Mouse (Mus musculus): ENCODE data around the gene Rpl22. TPM values are rescaled to one million over a fixed set of nuclear protein-coding genes. Genes with fewer than 3 reads are reported as not detected.

The Rpl22 gene
- polyA plus RNA-seq, 1 experiment from 2014 or later: 174 TPM

GRCm38 (mm10) chr4:152317631-152318033, 7.9 kb upstream of the Rpl22 start:
- Histone ChIP-seq H3K27ac (replicated peaks; ENCODE audit: low read depth, low read length) (no peak overlapping the region), H3K4me3 (replicated peaks; ENCODE audit: low read depth, low read length) (no peak overlapping the region), H3K9me3 (ENCODE audit: control insufficient read depth, low read length) (no peaks in the 10 kb centered on the region), H3K4me1 (ENCODE audit: control insufficient read depth, insufficient read depth, low read length) (peaks cover 6% of the 10 kb centered on the region; the same call in 1 of the 2 replicates), H3K4me2 (ENCODE audit: low read length) (no peak overlapping the region), H3K36me3 (ENCODE audit: control insufficient read depth, insufficient read depth, low read length) (no peaks in the 10 kb centered on the region), H3K27me3 (ENCODE audit: control insufficient read depth, insufficient read depth, low read length) (peaks cover 64% of the 10 kb centered on the region), H3K9ac (replicated peaks; ENCODE audit: low read length) (no peak overlapping the region)
- WGBS: 91% methylated on average over 6 of the region's 6 CpGs
- ATAC-seq (ENCODE audit: low FRiP score, low TSS enrichment) (no peak), DNase-seq (no peak)

DNA sequence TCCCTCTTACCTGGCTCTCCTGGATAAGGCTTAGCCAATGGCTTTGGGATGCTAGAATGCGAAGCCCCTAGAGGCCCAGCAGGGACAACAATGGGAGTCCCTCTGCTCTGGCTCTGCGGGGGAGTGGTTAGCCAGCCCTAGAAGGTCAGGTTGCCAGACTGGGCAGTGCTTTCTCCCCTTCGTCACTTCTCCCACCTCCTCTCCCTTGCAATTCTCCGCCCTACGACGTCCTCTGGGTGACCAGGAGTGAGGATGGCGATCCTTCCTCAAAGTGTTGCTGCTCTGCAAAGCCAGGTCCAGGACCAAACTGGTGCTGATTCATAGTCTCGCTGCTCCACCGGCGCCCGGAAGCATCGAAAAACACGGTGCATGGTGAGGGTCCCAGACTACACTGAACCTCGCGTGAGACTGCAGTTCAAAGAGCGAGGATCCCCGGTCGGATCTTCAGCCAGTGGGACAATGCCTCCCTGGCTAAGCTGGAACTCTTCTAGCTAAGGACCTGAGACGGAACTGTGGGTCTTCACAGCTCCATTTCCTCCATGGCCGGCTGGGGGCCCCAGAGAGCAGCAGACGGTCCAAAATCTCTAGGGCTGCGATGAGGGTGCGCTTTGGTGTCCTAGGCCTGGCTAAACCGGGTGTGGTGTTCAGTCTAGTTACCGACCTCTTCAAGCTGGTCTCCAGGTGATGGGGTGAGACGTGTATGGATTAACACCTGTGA, 6.9 kb upstream of the Rpl22 start, which contains the start of gene Rnf207:
Gene Rnf207 (minus strand): TSS at position 477 of the 718 bp plus-strand sequence.
- no peak for ATAC-seq (ENCODE audit: low FRiP score, low TSS enrichment)
- Histone ChIP-seq H3K36me3 (ENCODE audit: control insufficient read depth, insufficient read depth, low read length) (no peaks in the 10 kb centered on the region), H3K4me2 (ENCODE audit: low read length) (peak within 1 kb of the TSS; percentile 38; the same call in 1 of the 2 replicates), H3K4me3 (replicated peaks; ENCODE audit: low read depth, low read length) (0 out of 2 replicates have a peak within 1 kb of the TSS, but pooled peaks have one; percentile 1), H3K27ac (replicated peaks; ENCODE audit: low read depth, low read length) (no peak within 1 kb of the TSS), H3K9me3 (ENCODE audit: control insufficient read depth, low read length) (no peaks in the 10 kb centered on the region), H3K27me3 (ENCODE audit: control insufficient read depth, insufficient read depth, low read length) (peaks cover 53% of the 10 kb centered on the region), H3K4me1 (ENCODE audit: control insufficient read depth, insufficient read depth, low read length) (peaks cover under 1% of the 10 kb centered on the region; the same call in 1 of the 2 replicates), H3K9ac (replicated peaks; ENCODE audit: low read length) (no peak within 1 kb of the TSS)
- 2% methylated on average over 26 of the region's 26 CpGs for WGBS
- DNase-seq: peak; percentile 60

GRCm38 (mm10) chr4:152321464-152321863, 4.1 kb upstream of the Rpl22 start:
- 55% methylated on average over 5 of the region's 5 CpGs for WGBS
- Histone ChIP-seq H3K4me1 (ENCODE audit: control insufficient read depth, insufficient read depth, low read length) (no peaks in the 10 kb centered on the region), H3K9me3 (ENCODE audit: control insufficient read depth, low read length) (no peaks in the 10 kb centered on the region), H3K4me3 (replicated peaks; ENCODE audit: low read depth, low read length) (no peak overlapping the region), H3K9ac (replicated peaks; ENCODE audit: low read length) (no peak overlapping the region), H3K4me2 (ENCODE audit: low read length) (no peak overlapping the region), H3K27me3 (ENCODE audit: control insufficient read depth, insufficient read depth, low read length) (peaks cover 25% of the 10 kb centered on the region), H3K27ac (replicated peaks; ENCODE audit: low read depth, low read length) (no peak overlapping the region), H3K36me3 (ENCODE audit: control insufficient read depth, insufficient read depth, low read length) (no peaks in the 10 kb centered on the region)
- ATAC-seq (ENCODE audit: low FRiP score, low TSS enrichment) (no peak), DNase-seq (no peak)

GRCm38 (mm10) chr4:152324641-152325562, 640 bp upstream of the Rpl22 start:
- 57% methylated on average over 16 of the region's 16 CpGs for WGBS
- peaks cover 13% of the 10 kb centered on the region for H3K36me3 ChIP-seq (ENCODE audit: control insufficient read depth, insufficient read depth, low read length)
- no peak; the same call in 1 of the 2 replicates for ATAC-seq (ENCODE audit: low FRiP score, low TSS enrichment)
- peak overlapping the region; percentile 32 for H3K4me2 ChIP-seq (ENCODE audit: low read length)
- peaks cover 8% of the 10 kb centered on the region for H3K4me1 ChIP-seq (ENCODE audit: control insufficient read depth, insufficient read depth, low read length)
- H3K27ac ChIP-seq (replicated peaks; ENCODE audit: low read depth, low read length): no peak overlapping the region
- peak overlapping the region; percentile 15 for H3K4me3 ChIP-seq (replicated peaks; ENCODE audit: low read depth, low read length)
- no peaks in the 10 kb centered on the region for H3K27me3 ChIP-seq (ENCODE audit: control insufficient read depth, insufficient read depth, low read length)
- H3K9me3 ChIP-seq (ENCODE audit: control insufficient read depth, low read length): no peaks in the 10 kb centered on the region
- no peak for DNase-seq
- H3K9ac ChIP-seq (replicated peaks; ENCODE audit: low read length): no peak overlapping the region

DNA sequence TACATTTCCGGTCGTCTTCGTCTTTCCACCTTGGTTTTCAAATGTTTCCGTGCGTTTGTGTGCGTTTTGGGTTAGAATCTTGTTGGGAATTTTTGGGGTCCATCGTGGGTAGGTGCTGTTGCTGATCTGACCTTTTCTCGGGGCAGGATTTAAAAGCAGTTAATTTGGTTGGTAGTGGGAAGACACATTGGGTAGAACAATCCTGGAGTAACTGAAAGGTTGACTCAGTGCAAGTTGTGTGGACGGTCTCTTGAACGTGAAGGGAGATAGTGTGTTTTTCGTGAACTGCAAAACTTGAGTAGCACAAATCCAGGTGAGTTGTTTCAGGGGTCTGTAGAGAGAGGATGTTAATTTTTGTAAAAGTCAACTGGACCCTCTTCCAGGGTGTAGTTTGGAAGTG, 1.0 kb downstream of the Rpl22 start:
- Histone ChIP-seq H3K27ac (replicated peaks; ENCODE audit: low read depth, low read length) (no peak overlapping the region), H3K4me2 (ENCODE audit: low read length) (peak overlapping the region; percentile 86), H3K36me3 (ENCODE audit: control insufficient read depth, insufficient read depth, low read length) (peaks cover 29% of the 10 kb centered on the region), H3K4me1 (ENCODE audit: control insufficient read depth, insufficient read depth, low read length) (peaks cover 8% of the 10 kb centered on the region), H3K9ac (replicated peaks; ENCODE audit: low read length) (peak overlapping the region; percentile 88), H3K4me3 (replicated peaks; ENCODE audit: low read depth, low read length) (peak overlapping the region; percentile 99), H3K27me3 (ENCODE audit: control insufficient read depth, insufficient read depth, low read length) (no peaks in the 10 kb centered on the region), H3K9me3 (ENCODE audit: control insufficient read depth, low read length) (no peaks in the 10 kb centered on the region)
- no peak for ATAC-seq (ENCODE audit: low FRiP score, low TSS enrichment)
- no peak for DNase-seq
- WGBS: 5% methylated on average over 11 of the region's 11 CpGs

- Histone ChIP-seq H3K9ac (replicated peaks; ENCODE audit: low read length) (no peak overlapping the region), H3K27ac (replicated peaks; ENCODE audit: low read depth, low read length) (no peak overlapping the region), H3K36me3 (ENCODE audit: control insufficient read depth, insufficient read depth, low read length) (peaks cover 49% of the 10 kb centered on the region), H3K4me2 (ENCODE audit: low read length) (no peak overlapping the region), H3K4me1 (ENCODE audit: control insufficient read depth, insufficient read depth, low read length) (peaks cover 8% of the 10 kb centered on the region), H3K9me3 (ENCODE audit: control insufficient read depth, low read length) (no peaks in the 10 kb centered on the region), H3K4me3 (replicated peaks; ENCODE audit: low read depth, low read length) (no peak overlapping the region), H3K27me3 (ENCODE audit: control insufficient read depth, insufficient read depth, low read length) (no peaks in the 10 kb centered on the region)
- ATAC-seq (ENCODE audit: low FRiP score, low TSS enrichment) (no peak), DNase-seq (peak; percentile 57)
- WGBS: 81% methylated on average over 6 of the region's 6 CpGs
Measured at GRCm38 (mm10) chr4:152328691-152329090, 3.1 kb downstream of the Rpl22 start.

DNA sequence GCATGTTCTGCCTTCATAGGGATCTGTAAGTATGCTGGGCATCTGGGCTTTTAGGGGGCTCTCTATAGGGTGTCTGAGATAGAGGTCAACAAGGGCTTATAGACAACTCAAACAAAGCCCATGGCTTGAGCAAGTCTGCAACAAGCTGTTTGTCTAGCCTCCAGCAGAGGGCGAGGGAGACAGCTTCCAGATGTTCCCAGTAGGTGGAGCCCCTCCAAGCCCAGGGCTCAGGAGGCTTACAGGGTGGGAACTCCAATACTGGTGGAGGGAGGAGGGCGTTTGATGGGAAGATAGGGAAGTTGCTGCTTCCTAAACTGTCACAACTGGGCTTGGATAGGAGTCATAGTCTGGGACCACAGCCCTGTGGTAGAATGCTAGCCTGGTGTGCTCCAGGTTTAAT, 7.4 kb downstream of the Rpl22 start:
- 43% methylated on average over 2 of the region's 2 CpGs for WGBS
- no peaks in the 10 kb centered on the region for H3K9me3 ChIP-seq (ENCODE audit: control insufficient read depth, low read length)
- H3K27me3 ChIP-seq (ENCODE audit: control insufficient read depth, insufficient read depth, low read length): no peaks in the 10 kb centered on the region
- H3K4me1 ChIP-seq (ENCODE audit: control insufficient read depth, insufficient read depth, low read length): no peaks in the 10 kb centered on the region
- no peak overlapping the region for H3K9ac ChIP-seq (replicated peaks; ENCODE audit: low read length)
- H3K4me2 ChIP-seq (ENCODE audit: low read length): no peak overlapping the region
- H3K27ac ChIP-seq (replicated peaks; ENCODE audit: low read depth, low read length): no peak overlapping the region
- ATAC-seq (ENCODE audit: low FRiP score, low TSS enrichment) (peak; percentile 57; the same call in 1 of the 2 replicates), DNase-seq (peak; percentile 91)
- no peak overlapping the region for H3K4me3 ChIP-seq (replicated peaks; ENCODE audit: low read depth, low read length)
- H3K36me3 ChIP-seq (ENCODE audit: control insufficient read depth, insufficient read depth, low read length): peaks cover 61% of the 10 kb centered on the region

GRCm38 (mm10) chr4:152333587-152333986, 8.0 kb downstream of the Rpl22 start:
- H3K9me3 ChIP-seq (ENCODE audit: control insufficient read depth, low read length): no peaks in the 10 kb centered on the region
- H3K4me2 ChIP-seq (ENCODE audit: low read length): no peak overlapping the region
- H3K4me3 ChIP-seq (replicated peaks; ENCODE audit: low read depth, low read length): no peak overlapping the region
- ATAC-seq (ENCODE audit: low FRiP score, low TSS enrichment) (no peak), DNase-seq (no peak)
- H3K27me3 ChIP-seq (ENCODE audit: control insufficient read depth, insufficient read depth, low read length): no peaks in the 10 kb centered on the region
- no peak overlapping the region for H3K27ac ChIP-seq (replicated peaks; ENCODE audit: low read depth, low read length)
- H3K9ac ChIP-seq (replicated peaks; ENCODE audit: low read length): no peak overlapping the region
- 91% methylated on average over 12 of the region's 12 CpGs for WGBS
- peaks cover 61% of the 10 kb centered on the region for H3K36me3 ChIP-seq (ENCODE audit: control insufficient read depth, insufficient read depth, low read length)
- H3K4me1 ChIP-seq (ENCODE audit: control insufficient read depth, insufficient read depth, low read length): no peaks in the 10 kb centered on the region

Measured in midbrain, embryonic 14.5 days (tissue).